Mouse (Mus musculus): Measurements from ENCODE around the gene Mrpl55. TPM values are rescaled to one million over a fixed set of nuclear protein-coding genes. Genes with fewer than 3 reads are reported as not detected.

The Mrpl55 gene
- polyA plus RNA-seq, 1 experiment from 2014 or later: 123 TPM

GRCm38 (mm10) chr11:59241841-59242240 lies 39.6 kb downstream of the Mrpl55 start:
- no peaks in the 10 kb centered on the region for H3K36me3 ChIP-seq
- peaks cover 32% of the 10 kb centered on the region for H3K4me1 ChIP-seq
- no peak overlapping the region for H3K4me3 ChIP-seq
- DNase-seq (ENCODE audit: low spot score): no peak
- peaks cover 73% of the 10 kb centered on the region for H3K27me3 ChIP-seq (ENCODE audit: low read depth, poor library complexity, severe bottlenecking)
- 0 out of 2 replicates have a peak overlapping the region, but pooled peaks have one; percentile 14 for H3K27ac ChIP-seq
- no peaks in the 10 kb centered on the region for H3K9me3 ChIP-seq (replicated peaks)
- 13% methylated on average over 3 of the region's 3 CpGs for WGBS

- Histone ChIP-seq H3K4me3 (no peak overlapping the region), H3K36me3 (no peaks in the 10 kb centered on the region), H3K9me3 (replicated peaks) (no peaks in the 10 kb centered on the region), H3K27ac (no peak overlapping the region), H3K27me3 (ENCODE audit: low read depth, poor library complexity, severe bottlenecking) (peaks cover 74% of the 10 kb centered on the region), H3K4me1 (peaks cover 23% of the 10 kb centered on the region)
- 13% methylated on average over 6 of the region's 6 CpGs for WGBS
- DNase-seq (ENCODE audit: low spot score): no peak
Measured at GRCm38 (mm10) chr11:59243856-59244255, 41.6 kb downstream of the Mrpl55 start.

DNA sequence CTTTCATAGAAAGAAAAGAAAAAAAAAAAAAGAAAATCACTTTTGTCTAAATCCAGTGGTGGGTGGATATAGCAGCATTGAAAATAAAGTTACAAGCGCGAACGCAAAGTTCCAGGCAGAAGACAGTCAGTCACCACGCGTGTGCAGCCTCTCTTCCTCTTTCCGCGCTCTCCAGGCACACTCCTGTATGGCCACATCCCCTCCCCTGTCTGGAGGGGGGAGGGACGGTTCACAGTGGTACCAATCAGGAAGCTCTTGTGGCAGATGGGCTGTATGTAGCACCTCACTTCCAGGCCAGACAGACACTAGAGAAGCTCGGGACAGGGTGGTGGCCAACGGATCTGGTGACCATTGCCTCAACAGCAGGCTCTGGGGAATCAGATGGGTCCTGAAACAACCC lies 45.8 kb downstream of the Mrpl55 start:
- DNase-seq (ENCODE audit: low spot score): no peak
- no peaks in the 10 kb centered on the region for H3K36me3 ChIP-seq
- WGBS: 65% methylated on average over 10 of the region's 10 CpGs
- peaks cover 52% of the 10 kb centered on the region for H3K27me3 ChIP-seq (ENCODE audit: low read depth, poor library complexity, severe bottlenecking)
- no peak overlapping the region for H3K4me3 ChIP-seq
- H3K27ac ChIP-seq: no peak overlapping the region
- H3K9me3 ChIP-seq (replicated peaks): no peaks in the 10 kb centered on the region
- 0 out of 2 replicates have a peak, but pooled peaks cover 6% of the 10 kb centered on the region for H3K4me1 ChIP-seq

Other genes with a start within 250 kb of the Mrpl55 start
- 8.4 and 11.3 TPM in 2 replicates for gene Hist3h2a, start 247.8 kb upstream of the Mrpl55 start, polyA plus RNA-seq (2016; fragmentation: Nextera tagmentation; extraction: Ambion mirVana)
- gene Trim17, start 247.8 kb upstream of the Mrpl55 start, polyA plus RNA-seq (2016; fragmentation: Nextera tagmentation; extraction: Ambion mirVana): 0.31 and 0.35 TPM in 2 replicates
- gene Trim11, start 224.4 kb upstream of the Mrpl55 start, polyA plus RNA-seq (2016; fragmentation: Nextera tagmentation; extraction: Ambion mirVana): 17.8 and 20.7 TPM in 2 replicates
- 0.11 and 0.13 TPM in 2 replicates for gene Obscn, start 66.1 kb upstream of the Mrpl55 start, polyA plus RNA-seq (2016; fragmentation: Nextera tagmentation; extraction: Ambion mirVana)
- gene Iba57, start 38.7 kb upstream of the Mrpl55 start, polyA plus RNA-seq (2016; fragmentation: Nextera tagmentation; extraction: Ambion mirVana): 3.3 and 4.5 TPM in 2 replicates
- 0.23 TPM in 1 of 2 replicates, not detected in the other for gene Gjc2, start 19.3 kb upstream of the Mrpl55 start, polyA plus RNA-seq (2016; fragmentation: Nextera tagmentation; extraction: Ambion mirVana)
- gene Guk1, start 10.3 kb upstream of the Mrpl55 start, polyA plus RNA-seq (2016; fragmentation: Nextera tagmentation; extraction: Ambion mirVana): 145 and 155 TPM in 2 replicates
- gene 2310033P09Rik, start 5.8 kb downstream of the Mrpl55 start, polyA plus RNA-seq (2016; fragmentation: Nextera tagmentation; extraction: Ambion mirVana): 35.1 and 40.2 TPM in 2 replicates
- 648 and 692 TPM in 2 replicates for gene Arf1, start 25.8 kb downstream of the Mrpl55 start, polyA plus RNA-seq (2016; fragmentation: Nextera tagmentation; extraction: Ambion mirVana)
- gene Wnt3a, start 88.3 kb downstream of the Mrpl55 start, polyA plus RNA-seq (2016; fragmentation: Nextera tagmentation; extraction: Ambion mirVana): 0.14 and 0.53 TPM in 2 replicates
- gene Wnt9a, start 104.4 kb downstream of the Mrpl55 start, polyA plus RNA-seq (2016; fragmentation: Nextera tagmentation; extraction: Ambion mirVana): 1.2 and 1.8 TPM in 2 replicates
- not detected in 2 replicates for gene Prss38, start 173.2 kb downstream of the Mrpl55 start, polyA plus RNA-seq (2016; fragmentation: Nextera tagmentation; extraction: Ambion mirVana)
- gene Jmjd4, start 247.6 kb downstream of the Mrpl55 start, polyA plus RNA-seq (2016; fragmentation: Nextera tagmentation; extraction: Ambion mirVana): 16.8 and 21.8 TPM in 2 replicates
- 106 and 122 TPM in 2 replicates for gene Snap47, start 248.7 kb downstream of the Mrpl55 start, polyA plus RNA-seq (2016; fragmentation: Nextera tagmentation; extraction: Ambion mirVana)